Mouse (Mus musculus) limb, embryonic 14.5 days (tissue): Measurements from ENCODE around the gene Casp8. TPM values are rescaled to one million over a fixed set of nuclear protein-coding genes. Genes with fewer than 3 reads are reported as not detected.
"Not testable (repeated sequence)": the region's sequence is repeated elsewhere in the genome, so short reads cannot be mapped to it uniquely, and the experiment has no call there.

Source experiments
- ATAC-seq: fragments of 200-750 bp; cut with Nextera tagmentation; 2 replicates; pipeline ENCODE4 v1.8.0; 2017; ENCODE audit warnings: low read depth, moderate number of reproducible peaks, moderate TSS enrichment; ENCODE audit not compliant: low FRiP score
- DNase-seq: peaks from one replicate; pipeline ENCODE4 v3.0.0-alpha.2; 2015; ENCODE audit warnings: low spot score
- H3K27ac ChIP-seq: fragments of 300-500 bp; sonication (generic); replicated peaks from 2 replicates; pipeline ENCODE4 v1.5.1; 2014; ENCODE audit warnings: low read depth, mild to moderate bottlenecking, low read length, moderate library complexity, mixed read lengths
- H3K27me3 ChIP-seq: fragments of 300-500 bp; sonication (generic); 2 replicates; pipeline ENCODE4 v1.6.1; 2014; ENCODE audit warnings: low read length, mixed read lengths; ENCODE audit not compliant: control insufficient read depth, insufficient read depth
- H3K36me3 ChIP-seq: fragments of 300-500 bp; sonication (generic); 2 replicates; pipeline ENCODE4 v1.6.1; 2014; ENCODE audit warnings: mild to moderate bottlenecking, low read length, moderate library complexity, mixed read lengths; ENCODE audit not compliant: control insufficient read depth, insufficient read depth
- H3K4me1 ChIP-seq: fragments of 300-500 bp; sonication (generic); 2 replicates; pipeline ENCODE4 v1.6.1; 2014; ENCODE audit warnings: antibody characterized with exemption, low read length, mixed read lengths; ENCODE audit not compliant: control insufficient read depth, insufficient read depth
- H3K4me2 ChIP-seq: fragments of 300-500 bp; sonication (generic); replicated peaks from 2 replicates; pipeline ENCODE4 v1.6.1; 2014; ENCODE audit warnings: low read depth, mild to moderate bottlenecking, low read length, moderate library complexity; ENCODE audit not compliant: severe bottlenecking
- H3K4me3 ChIP-seq: fragments of 300-500 bp; sonication (generic); replicated peaks from 2 replicates; pipeline ENCODE4 v1.5.1; 2014; ENCODE audit warnings: low read length
- H3K9ac ChIP-seq: fragments of 300-500 bp; sonication (generic); 2 replicates; pipeline ENCODE4 v1.6.1; 2014; ENCODE audit warnings: mild to moderate bottlenecking, low read depth, low read length, moderate library complexity; ENCODE audit not compliant: severe bottlenecking
- H3K9me3 ChIP-seq: fragments of 300-500 bp; sonication (generic); 2 replicates; pipeline ENCODE4 v1.6.1; 2016; ENCODE audit warnings: low read length; ENCODE audit not compliant: control insufficient read depth
- POLR2A ChIP-seq: fragments of 200-500 bp; IDR thresholded peaks from 2 replicates; pipeline ENCODE4 v1.8.0; 2012; ENCODE audit warnings: inconsistent platforms, mild to moderate bottlenecking, moderate library complexity, borderline replicate concordance; ENCODE audit not compliant: insufficient read depth, insufficient read length; ENCODE audit errors: extremely low read depth
- WGBS: fragments of 180-500 bp; shearing (Covaris S2); extraction: QIAGEN DNeasy Blood & Tissue Kit; methylation state at CpG from one replicate; pipeline ENCODE4 v1.1.7; 2014; 5-methylcytosine and 5-hydroxymethylcytosine counted together
- polyA plus RNA-seq, 2 experiments: library from polyadenylated mRNA; depleted of rRNA in 1 of 2; stranded (reverse) in 1 of 2; unstranded in 1 of 2; fragments of >200 nt; fragmentation: Nextera tagmentation in 1 of 2; extraction: Ambion mirVana in 1 of 2; gene quantifications; 2 replicates each; pipeline versions ENCODE4 v1.2.1 to v1.2.3; 2012 to 2014

Casp8 gene
- polyA plus RNA-seq, 2 experiments = 14.8 to 25.3 TPM

GRCm38 (mm10) chr1:58883279-58883678 lies 88.1 kb downstream of the Casp8 start:
- not testable (repeated sequence) for H3K4me1 ChIP-seq, H3K27ac ChIP-seq, DNase-seq, H3K27me3 ChIP-seq, H3K9ac ChIP-seq, H3K4me2 ChIP-seq, H3K9me3 ChIP-seq, ATAC-seq, H3K36me3 ChIP-seq, H3K4me3 ChIP-seq
- 87% methylated on average over 9 of the region's 9 CpGs for WGBS

GRCm38 (mm10) chr1:58885646-58886045 lies 90.5 kb downstream of the Casp8 start:
- H3K9ac ChIP-seq = no peak overlapping the region
- H3K9me3 ChIP-seq = no peaks in the 10 kb centered on the region
- no peak overlapping the region for H3K4me2 ChIP-seq
- ATAC-seq = no peak
- WGBS = 71% methylated on average over 4 of the region's 4 CpGs
- no peaks in the 10 kb centered on the region for H3K4me1 ChIP-seq
- TF ChIP-seq POLR2A = no peak
- H3K27me3 ChIP-seq = no peaks in the 10 kb centered on the region
- H3K4me3 ChIP-seq = no peak overlapping the region
- no peak overlapping the region for H3K27ac ChIP-seq
- H3K36me3 ChIP-seq = no peaks in the 10 kb centered on the region
- no peak for DNase-seq

DNA sequence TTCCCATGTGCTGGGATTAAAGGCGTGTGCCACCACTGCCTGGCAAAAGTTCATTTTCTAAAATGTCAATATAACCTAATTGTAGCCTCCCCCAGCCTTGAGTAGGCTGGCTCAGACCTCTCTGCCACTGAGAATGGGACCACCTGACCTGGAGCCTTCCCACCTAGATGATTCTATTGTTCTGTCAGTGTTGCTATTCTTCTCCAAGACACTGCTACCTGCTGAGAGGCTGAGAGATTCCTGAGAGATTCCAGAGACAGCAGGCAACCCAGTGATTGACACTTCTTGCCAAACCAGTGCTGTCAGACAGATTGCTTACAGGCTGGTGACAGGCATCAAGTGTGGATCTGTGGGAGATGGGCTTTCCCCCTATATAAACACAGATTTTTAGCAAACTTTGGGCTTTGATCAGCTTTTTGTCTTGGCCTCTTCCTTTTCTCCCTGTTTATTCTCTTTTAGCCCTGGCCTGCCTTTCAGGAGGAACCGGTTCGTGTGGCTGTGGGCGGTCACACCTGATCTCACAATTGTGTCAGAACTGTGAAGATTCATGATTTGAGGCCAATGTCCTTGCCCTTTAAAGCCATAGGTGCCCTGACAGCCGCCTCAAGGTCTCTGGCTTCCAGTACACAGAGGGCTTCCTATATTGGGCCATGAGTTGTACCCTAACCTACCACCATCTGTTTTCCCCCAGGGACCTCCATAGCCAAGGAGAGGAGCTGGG lies 94.8 kb downstream of the Casp8 start:
- WGBS = 72% methylated on average over 5 of the region's 5 CpGs
- H3K9me3 ChIP-seq = no peaks in the 10 kb centered on the region
- H3K27me3 ChIP-seq = no peaks in the 10 kb centered on the region
- no peak for DNase-seq
- no peaks in the 10 kb centered on the region for H3K36me3 ChIP-seq
- no peak overlapping the region for H3K9ac ChIP-seq
- no peak for ATAC-seq
- H3K4me2 ChIP-seq = no peak overlapping the region
- no peak overlapping the region for H3K4me3 ChIP-seq
- no peak overlapping the region for H3K27ac ChIP-seq
- no peaks in the 10 kb centered on the region for H3K4me1 ChIP-seq
- TF ChIP-seq POLR2A = no peak

DNA sequence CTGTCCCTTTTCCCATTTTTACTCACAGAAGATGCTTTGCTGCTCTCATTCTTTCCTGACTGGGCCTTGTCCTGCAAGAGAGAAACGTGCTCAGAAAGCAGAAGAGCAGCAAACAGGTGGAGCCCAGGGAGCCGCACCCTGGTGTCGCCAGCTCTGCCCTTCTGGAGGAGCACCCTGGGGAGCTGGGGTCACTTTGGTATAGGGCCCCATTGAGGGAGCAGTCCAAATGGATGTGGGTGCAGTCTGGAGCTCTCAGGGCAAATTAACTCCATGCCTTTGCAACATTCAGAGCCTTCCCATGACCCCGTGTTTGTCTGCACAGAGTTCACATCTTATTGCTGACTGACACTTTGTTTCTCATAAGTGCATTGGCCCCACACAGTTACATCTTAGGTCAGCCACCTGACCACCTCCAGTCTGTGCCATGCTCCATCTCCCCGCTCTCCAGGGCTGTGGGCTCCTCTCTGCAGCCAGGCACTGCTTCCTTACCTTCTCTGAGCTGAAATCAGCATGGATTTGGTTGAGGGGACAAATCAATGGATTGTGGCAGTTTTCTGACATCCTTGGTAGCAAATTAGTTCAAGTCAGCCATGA lies 95.6 kb downstream of the Casp8 start:
- 66% methylated on average over 4 of the region's 5 CpGs for WGBS
- not testable (repeated sequence) for H3K27me3 ChIP-seq, DNase-seq, H3K4me3 ChIP-seq, H3K9me3 ChIP-seq, H3K36me3 ChIP-seq, H3K9ac ChIP-seq, H3K4me2 ChIP-seq, H3K4me1 ChIP-seq, H3K27ac ChIP-seq, ATAC-seq

- 76% methylated on average over 2 of the region's 2 CpGs for WGBS
- H3K4me3 ChIP-seq, DNase-seq, H3K36me3 ChIP-seq, H3K9ac ChIP-seq, ATAC-seq, H3K4me2 ChIP-seq, H3K9me3 ChIP-seq, H3K27ac ChIP-seq, H3K4me1 ChIP-seq, H3K27me3 ChIP-seq: not testable (repeated sequence)
These were observed 96.5 kb downstream of the Casp8 start for GRCm38 (mm10) chr1:58891481-58892170.

GRCm38 (mm10) chr1:58892386-58892785 lies 97.2 kb downstream of the Casp8 start:
- 73% methylated on average over 7 of the region's 8 CpGs for WGBS
- not testable (repeated sequence) for DNase-seq, ATAC-seq, H3K9ac ChIP-seq, H3K4me2 ChIP-seq, H3K4me3 ChIP-seq, H3K9me3 ChIP-seq, H3K4me1 ChIP-seq, H3K36me3 ChIP-seq, H3K27me3 ChIP-seq, H3K27ac ChIP-seq
